Mouse (Mus musculus) neural tube, embryonic 11.5 days (tissue): ENCODE measurements around the gene Purb. TPM values are rescaled to one million over a fixed set of nuclear protein-coding genes. Genes with fewer than 3 reads are reported as not detected.

Experiments
- ATAC-seq: fragments of 200-750 bp; cut with Nextera tagmentation; 2 replicates; pipeline ENCODE4 v1.8.0; 2017; ENCODE audit warnings: moderate number of reproducible peaks, mild to moderate bottlenecking, moderate TSS enrichment, moderate library complexity; ENCODE audit not compliant: insufficient read depth, low FRiP score, low TSS enrichment
- DNase-seq: peaks from one replicate; pipeline ENCODE4 v3.0.0-alpha.2; 2015; ENCODE audit warnings: low spot score
- H3K27ac ChIP-seq: fragments of 300-500 bp; sonication (generic); 2 replicates; pipeline ENCODE4 v1.5.1; 2014; ENCODE audit warnings: low read depth, mild to moderate bottlenecking, low read length
- H3K27me3 ChIP-seq: fragments of 300-500 bp; sonication (generic); 2 replicates; pipeline ENCODE4 v1.6.1; 2014; ENCODE audit warnings: mild to moderate bottlenecking, low read length, mixed read lengths; ENCODE audit not compliant: control insufficient read depth, insufficient read depth
- H3K36me3 ChIP-seq: fragments of 300-500 bp; sonication (generic); 2 replicates; pipeline ENCODE4 v1.6.1; 2014; ENCODE audit warnings: mild to moderate bottlenecking, low read length, moderate library complexity, mixed read lengths; ENCODE audit not compliant: control insufficient read depth, insufficient read depth
- H3K4me1 ChIP-seq: fragments of 300-500 bp; sonication (generic); 2 replicates; pipeline ENCODE4 v1.6.1; 2014; ENCODE audit warnings: low read length, mixed read lengths; ENCODE audit not compliant: control insufficient read depth, insufficient read depth
- H3K4me2 ChIP-seq: fragments of 300-500 bp; sonication (generic); 2 replicates; pipeline ENCODE4 v1.6.1; 2014; ENCODE audit warnings: low read depth, mild to moderate bottlenecking, moderate library complexity
- H3K4me3 ChIP-seq: fragments of 300-500 bp; sonication (generic); 2 replicates; pipeline ENCODE4 v1.5.1; 2014; ENCODE audit warnings: low read depth, low read length
- H3K9ac ChIP-seq: fragments of 300-500 bp; sonication (generic); 2 replicates; pipeline ENCODE4 v1.6.1; 2014; ENCODE audit warnings: mild to moderate bottlenecking, low read length
- H3K9me3 ChIP-seq: fragments of 300-500 bp; sonication (generic); 2 replicates; pipeline ENCODE4 v1.6.1; 2016; ENCODE audit warnings: low read length; ENCODE audit not compliant: control insufficient read depth
- WGBS: fragments of 180-500 bp; shearing (Covaris S2); extraction: QIAGEN DNeasy Blood & Tissue Kit; methylation state at CpG from one replicate; pipeline ENCODE4 v1.1.7; 2014; 5-methylcytosine and 5-hydroxymethylcytosine counted together
- polyA plus RNA-seq: library from polyadenylated mRNA; unstranded; fragments of >200 nt; fragmentation: Nextera tagmentation; extraction: Ambion mirVana; gene quantifications from 2 replicates; pipeline ENCODE4 v1.2.1, GENCODE M21; 2014

Purb gene
- polyA plus RNA-seq, 1 experiment from 2014 or later = 12.9 TPM

DNA sequence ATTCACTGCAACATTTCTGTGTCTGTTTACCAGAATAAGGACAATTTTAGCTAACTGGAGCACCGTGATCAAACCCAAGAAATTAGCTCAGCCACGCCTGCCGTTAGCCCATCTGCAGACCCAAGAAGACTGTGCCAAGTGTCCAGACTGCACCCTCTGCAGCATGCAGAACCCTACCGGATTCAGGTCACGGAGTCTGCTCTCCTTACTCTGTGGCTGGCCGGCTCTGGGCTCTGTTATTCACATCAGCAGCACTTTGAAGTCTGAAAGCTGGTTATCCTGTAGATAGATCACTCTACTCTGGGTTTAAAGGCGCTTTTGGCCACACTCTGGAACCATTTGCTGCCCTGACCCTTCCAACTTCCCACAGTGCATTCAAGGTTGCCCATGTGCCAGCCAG, 4.5 kb upstream of the Purb start:
- H3K4me1 ChIP-seq = no peaks in the 10 kb centered on the region
- DNase-seq (no peak), ATAC-seq (no peak)
- no peak overlapping the region for H3K4me2 ChIP-seq
- 72% methylated on average over 7 of the region's 7 CpGs for WGBS
- H3K9me3 ChIP-seq = no peaks in the 10 kb centered on the region
- H3K9ac ChIP-seq = no peak overlapping the region
- no peak overlapping the region for H3K4me3 ChIP-seq
- no peaks in the 10 kb centered on the region for H3K36me3 ChIP-seq
- H3K27ac ChIP-seq = no peak overlapping the region
- no peaks in the 10 kb centered on the region for H3K27me3 ChIP-seq

DNA sequence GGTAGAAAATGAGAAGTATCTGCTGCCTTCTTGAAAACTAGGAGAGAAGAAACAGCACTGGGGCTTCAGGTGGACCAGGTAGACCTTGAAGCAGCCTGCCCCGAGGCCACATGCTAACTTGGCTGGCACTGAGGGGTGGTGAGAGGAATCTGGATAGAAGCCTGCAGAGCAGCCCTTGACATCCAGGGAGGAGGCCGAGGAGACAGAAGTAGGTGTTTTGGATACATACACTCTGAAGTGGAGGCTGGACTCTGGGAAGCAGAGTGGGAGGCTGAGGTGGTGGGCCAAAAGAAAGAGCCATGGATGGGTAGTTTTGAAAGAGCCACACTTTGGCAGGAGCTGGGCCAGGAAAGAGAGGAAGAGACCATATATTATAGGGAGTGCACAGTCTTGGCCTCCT, 3.5 kb upstream of the Purb start:
- peaks cover 2% of the 10 kb centered on the region; the same call in 1 of the 2 replicates for H3K4me1 ChIP-seq
- no peak overlapping the region for H3K4me2 ChIP-seq
- no peak overlapping the region for H3K9ac ChIP-seq
- no peaks in the 10 kb centered on the region for H3K27me3 ChIP-seq
- H3K36me3 ChIP-seq = no peaks in the 10 kb centered on the region
- 76% methylated on average over 2 of the region's 2 CpGs for WGBS
- H3K4me3 ChIP-seq = no peak overlapping the region
- no peaks in the 10 kb centered on the region for H3K9me3 ChIP-seq
- no peak overlapping the region for H3K27ac ChIP-seq
- DNase-seq (no peak), ATAC-seq (no peak)

DNA sequence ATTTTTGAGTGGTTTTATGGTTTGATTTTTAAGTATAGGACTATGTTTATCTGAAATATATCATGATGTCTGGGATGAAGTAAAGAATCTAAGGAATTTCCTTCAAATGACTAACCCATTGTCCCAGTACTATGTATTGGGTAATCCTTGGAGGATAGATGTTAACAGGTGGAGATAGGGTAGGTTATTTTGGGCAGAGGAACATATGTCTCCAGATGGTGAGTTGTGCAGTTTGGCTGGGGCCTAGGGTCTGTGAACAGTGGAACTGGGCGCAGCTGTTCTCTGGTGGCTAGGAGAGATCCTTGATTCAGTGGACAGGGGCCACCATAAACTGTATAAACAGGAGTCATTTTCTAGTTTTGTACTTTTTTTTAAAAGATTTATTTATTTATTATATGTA, 1.6 kb upstream of the Purb start:
- H3K4me3 ChIP-seq = no peak overlapping the region
- no peak overlapping the region for H3K9ac ChIP-seq
- no peaks in the 10 kb centered on the region for H3K27me3 ChIP-seq
- H3K4me1 ChIP-seq = peaks cover 9% of the 10 kb centered on the region
- 100% methylated on average over 1 of the region's 1 CpGs for WGBS
- H3K4me2 ChIP-seq = no peak overlapping the region
- no peaks in the 10 kb centered on the region for H3K36me3 ChIP-seq
- ATAC-seq (no peak), DNase-seq (no peak)
- no peaks in the 10 kb centered on the region for H3K9me3 ChIP-seq
- no peak overlapping the region for H3K27ac ChIP-seq

DNA sequence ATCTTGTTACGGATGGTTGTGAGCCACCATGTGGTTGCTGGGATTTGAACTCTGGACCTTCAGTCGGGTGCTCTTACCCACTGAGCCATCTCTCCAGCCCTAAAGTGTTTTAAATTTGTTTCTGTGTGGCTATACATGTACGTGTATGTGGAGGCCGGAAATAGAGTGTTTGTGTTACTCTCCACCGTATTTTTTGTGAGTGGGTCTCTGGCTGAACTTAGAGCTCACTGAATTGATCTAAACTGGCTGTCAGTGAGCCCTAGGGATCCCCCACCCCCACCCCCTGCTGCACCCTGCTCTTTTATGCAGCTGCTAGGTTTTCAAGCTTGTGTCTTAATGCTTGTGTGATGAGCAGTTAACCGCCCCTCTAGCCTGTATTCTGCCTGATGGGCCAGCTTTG, 1.2 kb upstream of the Purb start:
- no peak overlapping the region for H3K4me3 ChIP-seq
- H3K9me3 ChIP-seq = no peaks in the 10 kb centered on the region
- no peak overlapping the region for H3K4me2 ChIP-seq
- H3K27me3 ChIP-seq = no peaks in the 10 kb centered on the region
- H3K4me1 ChIP-seq = peaks cover 13% of the 10 kb centered on the region
- no peak overlapping the region for H3K9ac ChIP-seq
- 76% methylated on average over 6 of the region's 6 CpGs for WGBS
- no peaks in the 10 kb centered on the region for H3K36me3 ChIP-seq
- no peak overlapping the region for H3K27ac ChIP-seq
- ATAC-seq (no peak), DNase-seq (no peak)

DNA sequence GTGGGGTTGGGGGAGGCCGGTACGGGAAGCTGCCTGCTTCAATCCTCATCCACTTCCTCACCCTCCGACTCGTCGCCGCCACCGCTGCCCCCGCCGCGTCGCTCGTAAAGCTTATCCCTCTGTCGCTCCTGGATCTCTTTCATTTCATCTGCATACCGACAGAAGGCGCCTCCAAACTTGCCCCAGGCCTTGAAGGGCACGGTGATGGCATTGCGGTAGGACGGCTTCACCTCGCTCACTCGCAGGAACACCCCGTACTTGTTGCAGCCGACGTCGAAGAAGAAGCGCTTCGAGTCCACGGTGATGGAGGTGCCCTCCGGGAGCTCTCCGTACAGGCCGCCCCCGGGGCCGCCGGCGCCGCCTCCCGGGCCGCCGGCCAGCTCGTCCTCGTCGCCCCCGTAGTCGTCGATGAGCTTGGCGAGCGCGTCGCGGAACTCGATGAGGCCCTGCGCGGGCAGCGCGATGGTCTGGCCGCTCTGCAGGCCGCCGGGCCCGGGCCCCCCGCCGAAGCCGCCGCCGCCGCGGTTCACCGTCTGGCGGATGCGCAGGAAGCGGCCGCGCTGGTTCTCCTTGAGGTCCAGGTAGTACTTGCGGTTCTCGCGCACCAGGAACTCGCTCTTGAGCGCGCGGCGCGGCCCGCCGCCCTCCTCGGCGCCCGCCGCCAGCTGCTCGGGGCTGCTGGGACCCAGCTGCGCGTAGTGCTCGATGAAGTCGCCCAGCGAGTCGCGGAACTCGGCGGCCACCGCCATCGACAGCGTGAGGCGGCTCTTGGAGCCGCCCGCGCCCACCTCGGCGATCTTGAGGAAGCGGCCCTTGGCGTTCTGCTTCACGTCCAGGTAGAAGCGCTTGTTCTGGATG, 614 bp downstream of the Purb start:
- ATAC-seq = peak; percentile 46; the same call in 1 of the 2 replicates
- Histone ChIP-seq H3K36me3 (no peaks in the 10 kb centered on the region), H3K4me1 (peaks cover 21% of the 10 kb centered on the region), H3K27me3 (no peaks in the 10 kb centered on the region), H3K4me2 (peak overlapping the region; percentile 79), H3K9ac (peak overlapping the region; percentile 95), H3K27ac (peak overlapping the region; percentile 94), H3K4me3 (peak overlapping the region; percentile 98), H3K9me3 (no peaks in the 10 kb centered on the region)
- DNase-seq = peak; percentile 65
- WGBS = under 1% methylated on average over 105 of the region's 109 CpGs

DNA sequence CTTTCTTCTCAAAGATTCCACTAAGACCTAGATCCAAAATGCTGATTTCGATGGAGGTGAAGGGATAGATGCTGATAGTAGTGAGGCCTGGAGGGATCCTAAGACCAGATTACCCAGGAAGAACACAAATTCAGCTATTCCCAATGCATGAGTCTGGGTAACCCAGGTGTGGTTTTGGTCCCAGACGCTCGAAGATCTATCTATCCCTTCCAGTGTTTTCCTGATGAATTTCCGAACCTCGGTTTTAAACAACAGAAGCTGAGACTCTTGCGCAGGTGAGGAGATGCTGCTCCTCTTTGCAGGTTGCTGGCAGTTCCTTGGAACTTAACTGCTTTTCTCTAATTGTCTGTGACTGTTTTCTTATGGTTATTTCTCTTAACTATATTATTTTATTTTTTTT, 1.3 kb downstream of the Purb start:
- Histone ChIP-seq H3K4me2 (peak overlapping the region; percentile 79), H3K4me1 (peaks cover 21% of the 10 kb centered on the region), H3K27ac (peak overlapping the region; percentile 94), H3K36me3 (no peaks in the 10 kb centered on the region), H3K4me3 (peak overlapping the region; percentile 98), H3K9ac (peak overlapping the region; percentile 95), H3K9me3 (no peaks in the 10 kb centered on the region), H3K27me3 (no peaks in the 10 kb centered on the region)
- 43% methylated on average over 6 of the region's 6 CpGs for WGBS
- ATAC-seq (no peak), DNase-seq (no peak)

DNA sequence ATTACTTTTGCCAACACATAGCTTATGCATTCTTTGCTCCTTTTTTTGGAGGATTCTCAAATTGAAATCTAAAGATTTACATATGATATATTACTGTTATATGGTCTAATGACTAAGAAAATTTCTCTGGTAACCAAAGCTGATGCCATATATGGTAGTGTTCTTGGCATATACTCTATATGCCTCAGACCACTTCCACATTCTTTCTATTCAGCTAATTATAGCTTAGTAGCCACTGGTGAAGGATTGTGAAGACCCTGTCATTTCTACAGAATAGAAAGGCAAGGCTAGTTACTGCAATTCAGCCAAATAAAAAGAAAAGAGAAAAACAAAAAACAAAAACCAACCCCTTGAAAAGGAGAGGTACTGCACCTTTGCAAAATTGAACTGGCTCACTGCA, 3.6 kb downstream of the Purb start:
- DNase-seq (no peak), ATAC-seq (no peak)
- Histone ChIP-seq H3K4me3 (peak overlapping the region; percentile 33), H3K9me3 (no peaks in the 10 kb centered on the region), H3K36me3 (no peaks in the 10 kb centered on the region), H3K4me1 (peaks cover 21% of the 10 kb centered on the region), H3K9ac (peak overlapping the region; percentile 30), H3K27me3 (no peaks in the 10 kb centered on the region), H3K27ac (no peak overlapping the region), H3K4me2 (peak overlapping the region; percentile 79)

DNA sequence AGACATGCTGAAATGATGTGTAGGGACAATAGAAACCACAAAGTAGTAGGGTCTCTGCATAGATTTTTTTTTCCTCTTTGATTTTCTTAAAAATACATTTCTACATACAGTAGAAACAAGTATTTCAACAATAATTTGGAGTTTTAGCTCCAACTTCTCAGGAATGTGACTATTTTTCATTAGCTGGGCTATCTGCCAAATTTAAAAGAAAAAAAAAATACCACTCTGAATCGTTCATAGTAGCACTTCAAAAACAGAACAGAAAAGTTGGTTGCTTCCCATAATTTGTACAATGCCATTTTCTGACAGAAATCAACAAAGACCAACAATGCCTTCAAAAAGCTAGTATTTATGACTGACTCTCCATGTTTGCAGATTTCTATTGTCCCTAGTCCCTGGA, 4.2 kb downstream of the Purb start:
- peak overlapping the region; percentile 33 for H3K4me3 ChIP-seq
- no peaks in the 10 kb centered on the region for H3K27me3 ChIP-seq
- WGBS = 57% methylated on average over 1 of the region's 1 CpGs
- H3K4me1 ChIP-seq = peaks cover 21% of the 10 kb centered on the region
- no peak for DNase-seq
- H3K27ac ChIP-seq = no peak overlapping the region
- H3K9ac ChIP-seq = peak overlapping the region; percentile 30
- H3K36me3 ChIP-seq = no peaks in the 10 kb centered on the region
- no peak for ATAC-seq
- H3K4me2 ChIP-seq = peak overlapping the region; percentile 79
- no peaks in the 10 kb centered on the region for H3K9me3 ChIP-seq

DNA sequence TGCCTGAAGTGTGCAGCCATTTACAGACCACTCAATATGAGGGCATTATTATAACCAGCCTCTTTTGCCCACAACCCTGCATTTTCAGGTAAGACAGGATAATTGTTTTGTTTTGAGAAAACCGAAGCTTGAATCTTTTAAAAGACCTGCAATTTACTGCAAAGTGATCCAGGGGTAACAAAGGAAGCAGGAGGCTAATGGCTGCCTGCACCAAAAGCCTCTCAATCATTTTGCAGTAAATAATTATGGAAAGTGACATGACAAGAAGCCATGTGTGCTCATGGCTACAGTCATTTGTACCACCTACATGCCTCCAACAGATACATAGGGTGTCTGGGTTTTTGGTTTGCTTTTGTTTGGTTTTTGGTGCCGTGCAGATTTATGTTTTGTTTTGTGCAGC, 4.7 kb downstream of the Purb start:
- DNase-seq (no peak), ATAC-seq (no peak)
- no peaks in the 10 kb centered on the region for H3K9me3 ChIP-seq
- peaks cover 21% of the 10 kb centered on the region for H3K4me1 ChIP-seq
- peak overlapping the region; percentile 23; the same call in 1 of the 2 replicates for H3K9ac ChIP-seq
- WGBS = 65% methylated on average over 2 of the region's 2 CpGs
- no peaks in the 10 kb centered on the region for H3K36me3 ChIP-seq
- no peak overlapping the region; the same call in 1 of the 2 replicates for H3K27ac ChIP-seq
- H3K4me3 ChIP-seq = peak overlapping the region; percentile 33
- peak overlapping the region; percentile 79 for H3K4me2 ChIP-seq
- H3K27me3 ChIP-seq = no peaks in the 10 kb centered on the region
